Mouse (Mus musculus) forebrain, embryonic 15.5 days (tissue): ENCODE data around the gene Vmn1r4. TPM values are rescaled to one million over a fixed set of nuclear protein-coding genes. Genes with fewer than 3 reads are reported as not detected.

ENCODE experiments used
- ATAC-seq: fragments of 200-750 bp; cut with Nextera tagmentation; replicated peaks from 2 replicates; pipeline ENCODE4 v1.8.0; 2017; ENCODE audit warnings: mild to moderate bottlenecking, moderate TSS enrichment, moderate library complexity
- H3K27ac ChIP-seq: fragments of 300-500 bp; sonication (generic); replicated peaks from 2 replicates; pipeline ENCODE4 v1.5.1; 2015; ENCODE audit warnings: mild to moderate bottlenecking, inconsistent platforms
- H3K27me3 ChIP-seq: fragments of 300-500 bp; sonication (generic); 2 replicates; pipeline ENCODE4 v1.6.1; 2015; ENCODE audit warnings: inconsistent platforms
- H3K36me3 ChIP-seq: fragments of 300-500 bp; sonication (generic); 2 replicates; pipeline ENCODE4 v1.6.1; 2015; ENCODE audit warnings: mild to moderate bottlenecking, inconsistent platforms
- H3K4me1 ChIP-seq: fragments of 300-500 bp; sonication (generic); 2 replicates; pipeline ENCODE4 v1.6.1; 2015; ENCODE audit warnings: inconsistent platforms
- H3K4me2 ChIP-seq: fragments of 300-500 bp; sonication (generic); replicated peaks from 2 replicates; pipeline ENCODE4 v1.6.1; 2015; ENCODE audit warnings: mild to moderate bottlenecking, inconsistent platforms
- H3K4me3 ChIP-seq: fragments of 300-500 bp; sonication (generic); 2 replicates; pipeline ENCODE4 v1.5.1; 2015; ENCODE audit warnings: mild to moderate bottlenecking, inconsistent platforms
- H3K9ac ChIP-seq: fragments of 300-500 bp; sonication (generic); replicated peaks from 2 replicates; pipeline ENCODE4 v1.6.1; 2015; ENCODE audit warnings: mild to moderate bottlenecking, inconsistent platforms
- H3K9me3 ChIP-seq: fragments of 300-500 bp; sonication (generic); 2 replicates; pipeline ENCODE4 v1.6.1; 2016; ENCODE audit warnings: inconsistent platforms
- WGBS: fragments of 180-500 bp; shearing (Covaris S2); methylation state at CpG from one replicate; pipeline ENCODE4 v1.1.7; 2015; ENCODE audit warnings: mixed read lengths; 5-methylcytosine and 5-hydroxymethylcytosine counted together
- polyA plus RNA-seq: library from polyadenylated mRNA; unstranded; fragments of >200 nt; fragmentation: Nextera tagmentation; extraction: Ambion mirVana; gene quantifications from 2 replicates; pipeline ENCODE4 v1.2.1, GENCODE M21; 2015

Vmn1r4 gene
- 0.29 and 0.43 TPM in 2 replicates for polyA plus RNA-seq

- no peaks in the 10 kb centered on the region for H3K9me3 ChIP-seq
- peak within 1 kb of the TSS; percentile 65 for H3K4me3 ChIP-seq
- H3K27ac ChIP-seq, result peak within 1 kb of the TSS; percentile 89
- H3K27me3 ChIP-seq, result no peaks in the 10 kb centered on the region
- peak; percentile 96 for ATAC-seq
- H3K36me3 ChIP-seq, result no peaks in the 10 kb centered on the region
- peaks cover 22% of the 10 kb centered on the region for H3K4me1 ChIP-seq
- WGBS, result 3% methylated on average over 64 of the region's 64 CpGs
- H3K4me2 ChIP-seq, result peak within 1 kb of the TSS; percentile 54
- H3K9ac ChIP-seq, result peak within 1 kb of the TSS; percentile 79
These were observed at the start of gene Vmn1r4, which contains the start of gene Nt5c3 for GRCm38 (mm10) chr6:56923726-56924707. Gene Vmn1r4 (plus strand): TSS chr6:56924015. Gene Nt5c3 (minus strand): TSS chr6:56923932.

GRCm38 (mm10) chr6:56876870-56877269 lies 46.9 kb upstream of the Vmn1r4 start:
- Histone ChIP-seq H3K4me3 (no peak overlapping the region), H3K27me3 (no peaks in the 10 kb centered on the region), H3K9me3 (no peaks in the 10 kb centered on the region), H3K4me1 (no peaks in the 10 kb centered on the region), H3K27ac (no peak overlapping the region), H3K36me3 (peaks cover 11% of the 10 kb centered on the region; the same call in 1 of the 2 replicates), H3K4me2 (no peak overlapping the region), H3K9ac (no peak overlapping the region)
- no peak for ATAC-seq
- 88% methylated on average over 4 of the region's 4 CpGs for WGBS

- Histone ChIP-seq H3K27ac (no peak overlapping the region), H3K27me3 (no peaks in the 10 kb centered on the region), H3K36me3 (peaks cover 21% of the 10 kb centered on the region; the same call in 1 of the 2 replicates), H3K9me3 (no peaks in the 10 kb centered on the region), H3K4me3 (no peak overlapping the region), H3K4me1 (no peaks in the 10 kb centered on the region), H3K9ac (no peak overlapping the region), H3K4me2 (no peak overlapping the region)
- no peak for ATAC-seq
- WGBS, result 94% methylated on average over 8 of the region's 8 CpGs
These were observed 45.8 kb upstream of the Vmn1r4 start for GRCm38 (mm10) chr6:56877985-56878384.

- no peaks in the 10 kb centered on the region for H3K27me3 ChIP-seq
- whole genome bisulfite sequencing, result 84% methylated on average over 1 of the region's 1 CpGs
- no peak for ATAC-seq
These were observed 44.4 kb upstream of the Vmn1r4 start for GRCm38 (mm10) chr6:56879352-56879955.

GRCm38 (mm10) chr6:56888561-56888960 lies 35.3 kb upstream of the Vmn1r4 start:
- no peaks in the 10 kb centered on the region for H3K9me3 ChIP-seq
- no peak overlapping the region for H3K9ac ChIP-seq
- H3K27ac ChIP-seq, result no peak overlapping the region
- WGBS, result 87% methylated on average over 6 of the region's 6 CpGs
- no peaks in the 10 kb centered on the region for H3K4me1 ChIP-seq
- H3K36me3 ChIP-seq, result peaks cover 59% of the 10 kb centered on the region
- no peak overlapping the region for H3K4me2 ChIP-seq
- H3K4me3 ChIP-seq, result no peak overlapping the region
- ATAC-seq, result no peak
- H3K27me3 ChIP-seq, result no peaks in the 10 kb centered on the region

More at GRCm38 (mm10) chr6:56879352-56879955, 44.4 kb upstream of the Vmn1r4 start:
- Histone ChIP-seq H3K9ac (no peak overlapping the region), H3K9me3 (no peaks in the 10 kb centered on the region), H3K27ac (no peak overlapping the region), H3K36me3 (peaks cover 31% of the 10 kb centered on the region), H3K4me1 (no peaks in the 10 kb centered on the region), H3K4me3 (no peak overlapping the region), H3K4me2 (no peak overlapping the region)

- Histone ChIP-seq H3K4me1 (no peaks in the 10 kb centered on the region), H3K9ac (no peak overlapping the region), H3K4me2 (no peak overlapping the region), H3K9me3 (no peaks in the 10 kb centered on the region), H3K27ac (no peak overlapping the region), H3K27me3 (no peaks in the 10 kb centered on the region), H3K36me3 (peaks cover 47% of the 10 kb centered on the region), H3K4me3 (no peak overlapping the region)
- no peak for ATAC-seq
- WGBS, result 94% methylated on average over 2 of the region's 2 CpGs
These were observed 33.1 kb upstream of the Vmn1r4 start for GRCm38 (mm10) chr6:56890762-56891161.

- 95% methylated on average over 3 of the region's 3 CpGs for WGBS
- Histone ChIP-seq H3K9me3 (no peaks in the 10 kb centered on the region), H3K9ac (no peak overlapping the region), H3K4me2 (no peak overlapping the region), H3K4me1 (peaks cover 22% of the 10 kb centered on the region), H3K27me3 (no peaks in the 10 kb centered on the region), H3K27ac (no peak overlapping the region), H3K4me3 (no peak overlapping the region), H3K36me3 (no peaks in the 10 kb centered on the region)
- no peak for ATAC-seq
These were observed 24.2 kb upstream of the Vmn1r4 start for GRCm38 (mm10) chr6:56899601-56900000.

- no peak overlapping the region for H3K4me3 ChIP-seq
- H3K4me1 ChIP-seq, result peaks cover 24% of the 10 kb centered on the region
- no peaks in the 10 kb centered on the region for H3K9me3 ChIP-seq
- no peak overlapping the region for H3K27ac ChIP-seq
- no peak overlapping the region for H3K4me2 ChIP-seq
- no peaks in the 10 kb centered on the region for H3K27me3 ChIP-seq
- no peak for ATAC-seq
- WGBS, result 77% methylated on average over 3 of the region's 3 CpGs
- no peaks in the 10 kb centered on the region for H3K36me3 ChIP-seq
- H3K9ac ChIP-seq, result no peak overlapping the region
These were observed 22.5 kb upstream of the Vmn1r4 start for GRCm38 (mm10) chr6:56901336-56901735.

GRCm38 (mm10) chr6:56901824-56902386 lies 21.9 kb upstream of the Vmn1r4 start:
- Histone ChIP-seq H3K4me2 (no peak overlapping the region), H3K36me3 (no peaks in the 10 kb centered on the region), H3K9ac (no peak overlapping the region), H3K9me3 (no peaks in the 10 kb centered on the region), H3K27me3 (no peaks in the 10 kb centered on the region), H3K4me3 (no peak overlapping the region), H3K4me1 (peaks cover 24% of the 10 kb centered on the region), H3K27ac (no peak overlapping the region)
- ATAC-seq, result no peak
- 36% methylated on average over 12 of the region's 12 CpGs for WGBS

GRCm38 (mm10) chr6:56902606-56903520 lies 21.0 kb upstream of the Vmn1r4 start:
- H3K4me1 ChIP-seq, result peaks cover 24% of the 10 kb centered on the region
- no peaks in the 10 kb centered on the region for H3K36me3 ChIP-seq
- no peak overlapping the region for H3K4me3 ChIP-seq
- H3K4me2 ChIP-seq, result no peak overlapping the region
- 73% methylated on average over 7 of the region's 7 CpGs for WGBS
- no peak; the same call in 1 of the 2 replicates for ATAC-seq
- H3K9ac ChIP-seq, result no peak overlapping the region
- no peaks in the 10 kb centered on the region for H3K9me3 ChIP-seq
- H3K27ac ChIP-seq, result no peak overlapping the region
- no peaks in the 10 kb centered on the region for H3K27me3 ChIP-seq

GRCm38 (mm10) chr6:56903831-56904230 lies 20.0 kb upstream of the Vmn1r4 start:
- WGBS, result 32% methylated on average over 6 of the region's 6 CpGs

More at GRCm38 (mm10) chr6:56903831-56904230, 20.0 kb upstream of the Vmn1r4 start:
- peak; percentile 26 for ATAC-seq
- no peak overlapping the region for H3K4me2 ChIP-seq
- no peaks in the 10 kb centered on the region for H3K36me3 ChIP-seq
- H3K4me1 ChIP-seq, result peaks cover 24% of the 10 kb centered on the region
- H3K9me3 ChIP-seq, result no peaks in the 10 kb centered on the region
- no peak overlapping the region for H3K4me3 ChIP-seq
- H3K27ac ChIP-seq, result no peak overlapping the region
- no peaks in the 10 kb centered on the region for H3K27me3 ChIP-seq
- H3K9ac ChIP-seq, result no peak overlapping the region
